Mouse (Mus musculus): ENCODE measurements around the gene Mus81. TPM values are rescaled to one million over a fixed set of nuclear protein-coding genes. Genes with fewer than 3 reads are reported as not detected.
A peak's percentile ranks its signal among the peaks of the same experiment; 100 is the strongest.

Gene Mus81
- polyA plus RNA-seq, 1 experiment from 2014 or later = 39.7 TPM

DNA sequence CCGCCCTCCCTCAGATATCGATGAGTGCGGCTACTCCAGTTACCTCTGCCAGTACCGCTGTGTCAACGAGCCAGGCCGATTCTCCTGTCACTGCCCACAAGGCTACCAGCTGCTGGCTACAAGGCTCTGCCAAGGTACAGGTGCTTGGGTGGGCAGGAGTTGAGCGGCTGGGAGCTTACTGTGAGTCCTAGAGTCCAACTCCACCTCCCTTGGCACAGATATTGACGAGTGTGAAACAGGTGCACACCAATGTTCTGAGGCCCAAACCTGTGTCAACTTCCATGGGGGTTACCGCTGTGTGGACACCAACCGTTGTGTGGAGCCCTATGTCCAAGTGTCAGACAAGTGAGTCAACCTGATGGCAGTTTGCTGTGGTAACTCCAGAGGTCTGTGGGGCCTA is 8.2 kb downstream of the Mus81 start:
- H3K27me3 ChIP-seq (ENCODE audit: control insufficient read depth, insufficient read depth, low read length) = no peaks in the 10 kb centered on the region
- DNase-seq (ENCODE audit: low spot score) (no peak), ATAC-seq (ENCODE audit: insufficient number of reproducible peaks, low FRiP score, low TSS enrichment, low read depth) (no peak)
- no peak overlapping the region for H3K27ac ChIP-seq (replicated peaks; ENCODE audit: low read depth, low read length)
- peaks cover 12% of the 10 kb centered on the region for H3K36me3 ChIP-seq (ENCODE audit: control insufficient read depth, insufficient read depth, low read length)
- 92% methylated on average over 10 of the region's 10 CpGs for WGBS
- no peak overlapping the region for H3K4me2 ChIP-seq (ENCODE audit: low read depth, severe bottlenecking)
- H3K4me3 ChIP-seq (ENCODE audit: low read depth, low read length) = no peak overlapping the region
- H3K9ac ChIP-seq (ENCODE audit: low read length) = no peak overlapping the region
- H3K9me3 ChIP-seq (ENCODE audit: control insufficient read depth, low read length) = no peaks in the 10 kb centered on the region
- peaks cover 10% of the 10 kb centered on the region for H3K4me1 ChIP-seq (ENCODE audit: control insufficient read depth, insufficient read depth, low read length)

DNA sequence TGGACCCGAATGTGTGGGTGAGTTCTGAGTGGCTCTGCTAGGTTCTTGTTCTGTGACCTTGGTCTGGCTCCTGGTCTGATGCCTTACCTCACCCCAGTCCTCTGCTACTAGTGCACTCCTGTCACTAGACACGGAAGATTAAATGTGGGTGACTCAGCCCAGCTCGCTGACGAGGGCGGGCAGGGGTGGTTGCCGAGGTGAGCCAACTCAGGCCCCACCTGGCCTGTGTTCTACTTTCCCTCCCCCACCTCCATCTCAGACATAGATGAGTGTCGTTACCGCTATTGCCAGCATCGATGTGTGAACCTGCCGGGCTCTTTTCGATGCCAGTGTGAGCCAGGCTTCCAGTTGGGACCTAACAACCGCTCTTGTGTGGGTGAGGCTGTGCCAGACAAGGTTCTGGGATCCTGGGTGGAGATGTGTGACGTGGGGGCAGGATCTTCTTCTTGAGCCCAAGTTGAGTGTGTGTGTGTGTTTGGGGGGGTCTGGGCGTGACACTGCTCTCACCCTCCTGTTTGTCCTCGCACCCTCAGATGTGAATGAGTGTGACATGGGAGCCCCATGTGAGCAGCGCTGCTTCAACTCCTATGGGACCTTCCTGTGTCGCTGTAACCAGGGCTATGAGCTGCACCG is 10.4 kb downstream of the Mus81 start:
- Histone ChIP-seq H3K27ac (replicated peaks; ENCODE audit: low read depth, low read length) (no peak overlapping the region), H3K4me2 (ENCODE audit: low read depth, severe bottlenecking) (no peak overlapping the region), H3K27me3 (ENCODE audit: control insufficient read depth, insufficient read depth, low read length) (no peaks in the 10 kb centered on the region), H3K9ac (ENCODE audit: low read length) (no peak overlapping the region), H3K9me3 (ENCODE audit: control insufficient read depth, low read length) (no peaks in the 10 kb centered on the region), H3K36me3 (ENCODE audit: control insufficient read depth, insufficient read depth, low read length) (peaks cover 4% of the 10 kb centered on the region; the same call in 1 of the 2 replicates), H3K4me3 (ENCODE audit: low read depth, low read length) (no peak overlapping the region), H3K4me1 (ENCODE audit: control insufficient read depth, insufficient read depth, low read length) (peaks cover 10% of the 10 kb centered on the region)
- WGBS = 92% methylated on average over 18 of the region's 18 CpGs
- ATAC-seq (ENCODE audit: insufficient number of reproducible peaks, low FRiP score, low TSS enrichment, low read depth) (no peak), DNase-seq (ENCODE audit: low spot score) (no peak)

DNA sequence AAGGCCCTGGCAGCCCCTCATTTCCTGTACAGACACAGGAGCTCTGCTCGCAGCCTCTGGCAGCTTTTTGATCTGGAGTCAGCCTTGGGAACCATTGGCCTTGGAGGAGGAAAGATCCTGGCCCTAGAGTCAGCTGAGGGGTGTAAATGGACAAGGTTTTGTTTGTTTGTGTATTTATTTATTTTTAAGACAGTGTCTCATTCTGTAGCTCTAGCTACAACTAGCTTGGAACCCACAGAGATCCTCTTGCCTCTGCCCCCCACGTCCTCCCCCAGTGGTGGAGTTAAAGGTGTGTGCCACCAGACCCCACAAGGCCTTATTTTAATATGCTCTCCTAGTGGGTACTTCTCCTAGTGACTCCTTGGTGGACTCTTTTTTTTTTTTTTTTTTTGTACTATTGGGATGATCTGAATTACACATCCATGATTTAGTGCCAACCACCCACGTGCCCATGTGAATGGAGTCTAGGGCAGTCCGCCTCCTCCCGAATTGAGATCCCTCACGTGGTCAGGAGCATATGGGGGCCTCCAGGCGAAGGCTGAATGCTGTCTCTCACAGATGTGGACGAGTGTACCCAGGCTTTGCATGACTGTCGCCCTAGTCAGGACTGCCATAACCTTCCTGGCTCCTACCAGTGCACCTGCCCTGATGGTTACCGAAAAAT is 11.1 kb downstream of the Mus81 start:
- Histone ChIP-seq H3K27ac (replicated peaks; ENCODE audit: low read depth, low read length) (no peak overlapping the region), H3K4me2 (ENCODE audit: low read depth, severe bottlenecking) (no peak overlapping the region), H3K4me3 (ENCODE audit: low read depth, low read length) (no peak overlapping the region), H3K9me3 (ENCODE audit: control insufficient read depth, low read length) (no peaks in the 10 kb centered on the region), H3K9ac (ENCODE audit: low read length) (no peak overlapping the region), H3K4me1 (ENCODE audit: control insufficient read depth, insufficient read depth, low read length) (peaks cover 10% of the 10 kb centered on the region), H3K36me3 (ENCODE audit: control insufficient read depth, insufficient read depth, low read length) (peaks cover 4% of the 10 kb centered on the region; the same call in 1 of the 2 replicates), H3K27me3 (ENCODE audit: control insufficient read depth, insufficient read depth, low read length) (no peaks in the 10 kb centered on the region)
- 83% methylated on average over 10 of the region's 10 CpGs for WGBS
- DNase-seq (ENCODE audit: low spot score) (no peak), ATAC-seq (ENCODE audit: insufficient number of reproducible peaks, low FRiP score, low TSS enrichment, low read depth) (no peak)

DNA sequence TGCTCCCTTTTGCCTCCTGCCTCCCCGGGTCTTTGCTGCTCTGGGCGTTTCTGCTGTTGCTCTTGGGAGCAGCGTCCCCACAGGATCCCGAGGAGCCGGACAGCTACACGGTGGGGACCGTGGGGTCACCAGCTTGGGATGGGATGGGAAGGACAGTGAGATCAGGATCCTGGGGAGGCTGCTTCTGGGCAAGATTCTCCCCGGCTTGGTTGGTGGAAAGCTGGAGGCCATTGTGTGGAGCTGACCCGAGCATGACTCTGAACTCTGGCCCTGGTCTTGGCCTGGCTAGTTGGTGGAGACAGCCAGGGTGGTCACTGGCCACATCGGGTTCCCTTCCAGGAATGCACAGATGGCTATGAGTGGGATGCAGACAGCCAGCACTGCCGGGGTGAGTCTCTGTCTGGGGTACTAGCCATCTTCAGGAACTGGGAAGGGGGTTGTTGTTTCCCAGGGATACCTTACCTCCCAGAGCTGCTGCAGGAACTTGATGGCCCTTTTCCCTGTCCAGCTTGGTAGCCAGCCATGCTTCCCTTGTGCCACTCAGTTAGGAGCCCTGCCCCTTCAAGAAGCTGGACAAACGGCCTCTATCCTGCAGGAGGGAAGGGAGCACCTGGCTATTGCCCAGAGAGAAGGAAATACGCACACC is 13.0 kb downstream of the Mus81 start:
- 0 out of 2 replicates have a peak, but pooled peaks have one; percentile 13 for ATAC-seq (ENCODE audit: insufficient number of reproducible peaks, low FRiP score, low TSS enrichment, low read depth)
- WGBS = 19% methylated on average over 13 of the region's 13 CpGs

DNA sequence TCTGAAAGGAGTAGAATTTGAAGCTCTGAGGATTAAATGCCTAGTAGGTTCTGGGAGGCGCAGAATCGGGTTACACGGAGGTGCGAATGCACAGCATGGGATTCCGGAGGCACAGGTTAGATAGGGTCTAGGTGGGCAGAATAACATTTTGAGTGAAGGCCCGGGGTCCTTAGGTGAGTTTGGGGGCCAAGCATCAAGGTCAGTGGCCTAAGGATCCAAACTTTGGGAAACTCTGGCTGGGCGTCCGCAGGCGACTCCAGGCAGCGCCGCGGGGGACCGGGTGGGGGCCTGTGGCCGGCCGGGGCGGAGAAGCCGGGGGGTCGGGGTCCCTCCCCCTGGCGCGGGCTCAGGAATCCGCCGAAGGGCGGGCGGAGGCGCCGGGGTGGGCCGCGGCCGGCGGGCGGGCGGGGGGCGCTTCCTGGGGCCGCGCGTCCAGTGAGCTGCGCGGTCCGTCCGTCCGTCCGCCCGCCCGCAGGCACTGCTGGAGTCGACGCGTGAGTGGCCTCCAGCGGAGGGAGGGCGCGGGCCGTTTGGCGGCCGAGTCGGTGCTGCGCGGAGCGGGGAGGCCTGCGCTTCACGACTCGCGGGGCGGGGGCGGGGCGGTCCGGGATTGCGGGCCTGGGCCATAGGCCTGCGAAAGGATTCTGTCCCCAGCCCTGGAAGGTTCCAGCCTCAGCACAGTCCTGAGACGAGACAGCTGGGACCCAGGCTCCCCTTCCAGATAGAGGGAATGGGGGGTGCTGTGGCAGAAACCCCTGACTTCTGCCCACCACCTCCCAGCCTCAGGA is 13.7 kb downstream of the Mus81 start:
- Histone ChIP-seq H3K4me3 (ENCODE audit: low read depth, low read length) (peak overlapping the region; percentile 60), H3K27ac (replicated peaks; ENCODE audit: low read depth, low read length) (peak overlapping the region; percentile 87), H3K4me1 (ENCODE audit: control insufficient read depth, insufficient read depth, low read length) (peaks cover 10% of the 10 kb centered on the region), H3K4me2 (ENCODE audit: low read depth, severe bottlenecking) (peak overlapping the region; percentile 88), H3K9me3 (ENCODE audit: control insufficient read depth, low read length) (no peaks in the 10 kb centered on the region), H3K27me3 (ENCODE audit: control insufficient read depth, insufficient read depth, low read length) (no peaks in the 10 kb centered on the region), H3K36me3 (ENCODE audit: control insufficient read depth, insufficient read depth, low read length) (0 out of 2 replicates have a peak, but pooled peaks cover under 1% of the 10 kb centered on the region), H3K9ac (ENCODE audit: low read length) (peak overlapping the region; percentile 87)
- WGBS = under 1% methylated on average over 45 of the region's 68 CpGs
- peak; percentile 65 for ATAC-seq (ENCODE audit: insufficient number of reproducible peaks, low FRiP score, low TSS enrichment, low read depth)
- peak; percentile 61 for DNase-seq (ENCODE audit: low spot score)

More for the DNA sequence above, 13.0 kb downstream of the Mus81 start:
- Histone ChIP-seq H3K4me2 (ENCODE audit: low read depth, severe bottlenecking) (peak overlapping the region; percentile 88), H3K4me1 (ENCODE audit: control insufficient read depth, insufficient read depth, low read length) (peaks cover 10% of the 10 kb centered on the region), H3K9me3 (ENCODE audit: control insufficient read depth, low read length) (no peaks in the 10 kb centered on the region), H3K36me3 (ENCODE audit: control insufficient read depth, insufficient read depth, low read length) (0 out of 2 replicates have a peak, but pooled peaks cover 2% of the 10 kb centered on the region), H3K9ac (ENCODE audit: low read length) (peak overlapping the region; percentile 87), H3K4me3 (ENCODE audit: low read depth, low read length) (peak overlapping the region; percentile 60), H3K27ac (replicated peaks; ENCODE audit: low read depth, low read length) (peak overlapping the region; percentile 87), H3K27me3 (ENCODE audit: control insufficient read depth, insufficient read depth, low read length) (no peaks in the 10 kb centered on the region)
- DNase-seq (ENCODE audit: low spot score) = no peak

DNA sequence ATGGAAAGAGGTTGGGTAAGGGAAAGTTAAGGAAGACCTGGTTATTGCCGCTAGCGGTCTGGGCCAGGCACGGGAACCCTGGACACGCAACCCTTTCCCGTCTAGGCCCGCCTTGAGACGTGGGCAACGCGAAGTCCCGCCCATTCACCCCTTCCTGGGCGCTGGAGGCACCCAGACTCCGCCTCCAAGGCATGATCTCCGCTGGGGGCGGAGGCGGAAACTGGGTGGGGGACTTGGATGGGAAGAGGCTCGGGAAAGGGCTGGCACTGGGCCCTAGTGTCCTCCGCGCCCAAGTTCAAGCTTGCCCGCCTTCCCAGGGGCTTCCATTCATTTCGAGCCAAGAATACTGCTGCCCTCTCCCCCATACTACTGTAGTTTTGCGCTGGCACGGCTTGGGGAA is 14.5 kb downstream of the Mus81 start, which contains the start of gene Efemp2:
TSS of gene Efemp2 (plus strand) at position 235 of the 400 bp plus-strand sequence.
- Histone ChIP-seq H3K9ac (ENCODE audit: low read length) (peak within 1 kb of the TSS; percentile 87), H3K4me3 (ENCODE audit: low read depth, low read length) (peak within 1 kb of the TSS; percentile 60), H3K36me3 (ENCODE audit: control insufficient read depth, insufficient read depth, low read length) (no peaks in the 10 kb centered on the region), H3K4me1 (ENCODE audit: control insufficient read depth, insufficient read depth, low read length) (peaks cover 10% of the 10 kb centered on the region), H3K27me3 (ENCODE audit: control insufficient read depth, insufficient read depth, low read length) (no peaks in the 10 kb centered on the region), H3K27ac (replicated peaks; ENCODE audit: low read depth, low read length) (peak within 1 kb of the TSS; percentile 87), H3K4me2 (ENCODE audit: low read depth, severe bottlenecking) (peak within 1 kb of the TSS; percentile 88), H3K9me3 (ENCODE audit: control insufficient read depth, low read length) (no peaks in the 10 kb centered on the region)
- DNase-seq (ENCODE audit: low spot score) = peak; percentile 78
- ATAC-seq (ENCODE audit: insufficient number of reproducible peaks, low FRiP score, low TSS enrichment, low read depth) = peak; percentile 42; the same call in 1 of the 2 replicates
- 2% methylated on average over 22 of the region's 22 CpGs for WGBS

DNA sequence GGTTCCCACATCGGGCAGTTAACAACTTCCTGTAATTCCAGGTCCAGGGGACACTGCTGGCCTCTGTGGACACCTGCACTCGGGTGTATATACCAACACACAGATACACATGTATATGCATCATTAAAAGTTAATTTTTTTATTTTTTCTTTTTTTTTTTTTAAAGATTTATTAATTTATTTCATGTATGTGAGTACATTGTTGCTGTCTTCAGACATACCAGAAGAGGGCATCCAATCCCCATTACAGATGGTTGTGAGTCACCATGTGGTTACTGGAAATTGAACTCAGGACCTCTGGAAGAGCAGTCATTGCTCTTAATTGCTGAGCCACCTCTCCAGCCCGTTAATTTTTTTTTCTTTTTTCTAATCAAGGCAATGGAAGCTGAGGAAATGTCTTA is 15.3 kb downstream of the Mus81 start:
- Histone ChIP-seq H3K27me3 (ENCODE audit: control insufficient read depth, insufficient read depth, low read length) (no peaks in the 10 kb centered on the region), H3K9me3 (ENCODE audit: control insufficient read depth, low read length) (no peaks in the 10 kb centered on the region), H3K27ac (replicated peaks; ENCODE audit: low read depth, low read length) (no peak overlapping the region), H3K36me3 (ENCODE audit: control insufficient read depth, insufficient read depth, low read length) (no peaks in the 10 kb centered on the region), H3K4me1 (ENCODE audit: control insufficient read depth, insufficient read depth, low read length) (peaks cover 10% of the 10 kb centered on the region), H3K9ac (ENCODE audit: low read length) (no peak overlapping the region), H3K4me3 (ENCODE audit: low read depth, low read length) (no peak overlapping the region), H3K4me2 (ENCODE audit: low read depth, severe bottlenecking) (no peak overlapping the region)
- ATAC-seq (ENCODE audit: insufficient number of reproducible peaks, low FRiP score, low TSS enrichment, low read depth) (no peak), DNase-seq (ENCODE audit: low spot score) (no peak)
- WGBS = 71% methylated on average over 3 of the region's 3 CpGs

DNA sequence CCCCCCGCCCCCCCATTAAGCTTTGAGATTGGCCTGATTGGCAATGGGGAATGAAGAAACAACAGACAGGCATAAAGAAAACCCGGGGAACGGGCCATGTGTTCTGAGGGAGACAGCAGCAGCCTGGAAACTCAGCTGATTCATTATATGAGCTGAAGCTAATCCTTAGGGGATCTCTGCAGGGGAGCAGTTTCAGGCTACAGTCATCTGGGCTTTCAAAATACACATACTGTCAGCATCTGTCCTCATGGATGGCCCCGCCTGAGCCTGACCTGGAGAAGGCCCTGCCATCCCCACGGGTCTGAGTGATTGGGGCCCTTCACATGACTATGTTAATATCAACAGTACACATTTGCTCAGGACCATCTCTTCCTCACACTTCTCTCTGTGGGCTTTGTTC is 16.4 kb downstream of the Mus81 start:
- Histone ChIP-seq H3K9ac (ENCODE audit: low read length) (no peak overlapping the region), H3K36me3 (ENCODE audit: control insufficient read depth, insufficient read depth, low read length) (peaks cover 2% of the 10 kb centered on the region; the same call in 1 of the 2 replicates), H3K4me1 (ENCODE audit: control insufficient read depth, insufficient read depth, low read length) (peaks cover 10% of the 10 kb centered on the region), H3K4me3 (ENCODE audit: low read depth, low read length) (no peak overlapping the region), H3K9me3 (ENCODE audit: control insufficient read depth, low read length) (no peaks in the 10 kb centered on the region), H3K4me2 (ENCODE audit: low read depth, severe bottlenecking) (no peak overlapping the region), H3K27ac (replicated peaks; ENCODE audit: low read depth, low read length) (no peak overlapping the region), H3K27me3 (ENCODE audit: control insufficient read depth, insufficient read depth, low read length) (no peaks in the 10 kb centered on the region)
- DNase-seq (ENCODE audit: low spot score) (no peak), ATAC-seq (ENCODE audit: insufficient number of reproducible peaks, low FRiP score, low TSS enrichment, low read depth) (no peak)
- WGBS = 57% methylated on average over 5 of the region's 5 CpGs
